In genomic region chr11:115099241-115099840, GRCm38 (mm10) we compare ENCODE assay signal across 22 mouse cellular contexts. TPM values are rescaled to one million over a fixed set of nuclear protein-coding genes. Genes with fewer than 3 reads are reported as not detected.
A peak's percentile ranks its signal among the peaks of the same experiment; 100 is the strongest.
DNase-seq lines count a peak whose midpoint lies in the region; ATAC-seq and TF ChIP-seq lines count a peak whose summit lies in the region.
"Had no signal": no experiment of that assay in that cellular context is flagged by ENCODE, and none has a peak within 500 bp of the region (broad histone marks: within the 10 kb centered on the region; RNA-seq: fewer than 3 reads in every experiment).

No protein-coding gene starts in this region.

- no peaks in the 10 kb centered on the region for H3K27me3 ChIP-seq in limb, embryonic 11.5 days (ENCODE audit: control insufficient read depth, insufficient read depth, low read length)
- no peaks in the 10 kb centered on the region for H3K27me3 ChIP-seq in liver, embryonic 11.5 days (replicated peaks; ENCODE audit: control insufficient read depth, insufficient read depth, low read length)
- H3K27me3 ChIP-seq: forebrain, embryonic 13.5 days; hindbrain, embryonic 15.5 days; liver, embryonic 12.5 days; lung, embryonic 15.5 days; stomach, embryonic 15.5 days had no signal

- H3K27ac ChIP-seq in gastrocnemius, adult 2 months, result peak overlapping the region; percentile 31; the same call in 1 of the 2 replicates
- H3K27ac ChIP-seq in limb, embryonic 11.5 days (replicated peaks; ENCODE audit: low read depth, low read length), result no peak overlapping the region
- H3K27ac ChIP-seq in liver, embryonic 11.5 days (ENCODE audit: low read depth, low read length), result no peak overlapping the region
- H3K27ac ChIP-seq: embryonic facial prominence, embryonic 15.5 days; forebrain, embryonic 13.5 days; hindbrain, embryonic 15.5 days; liver, embryonic 12.5 days; lung, embryonic 15.5 days; stomach, embryonic 15.5 days had no signal

- no peaks in the 10 kb centered on the region for H3K36me3 ChIP-seq in limb, embryonic 11.5 days (ENCODE audit: control insufficient read depth, insufficient read depth, low read length)
- H3K36me3 ChIP-seq in liver, embryonic 11.5 days (ENCODE audit: control insufficient read depth, insufficient read depth, low read length), result no peaks in the 10 kb centered on the region
- H3K36me3 ChIP-seq: embryonic facial prominence, embryonic 15.5 days; hindbrain, embryonic 15.5 days; liver, embryonic 12.5 days; lung, embryonic 15.5 days; stomach, embryonic 15.5 days had no signal

- H3K4me3 ChIP-seq in gastrocnemius, adult 2 months, result no peak overlapping the region
- H3K4me3 ChIP-seq in limb, embryonic 11.5 days (ENCODE audit: low read depth, low read length), result no peak overlapping the region
- H3K4me3 ChIP-seq in liver, embryonic 11.5 days (ENCODE audit: low read depth, low read length), result no peak overlapping the region
- H3K4me3 ChIP-seq: embryonic facial prominence, embryonic 15.5 days; forebrain, embryonic 13.5 days; hindbrain, embryonic 15.5 days; liver, embryonic 12.5 days; lung, embryonic 15.5 days; stomach, embryonic 15.5 days had no signal

- intact Hi-C loops in gastrocnemius, adult 2 months (cut with DNase I), result no loop called here

- H3K9me3 ChIP-seq in limb, embryonic 11.5 days (ENCODE audit: control insufficient read depth, low read length), result no peaks in the 10 kb centered on the region
- no peaks in the 10 kb centered on the region for H3K9me3 ChIP-seq in liver, embryonic 11.5 days (ENCODE audit: control insufficient read depth, low read length)
- H3K9me3 ChIP-seq: embryonic facial prominence, embryonic 15.5 days; forebrain, embryonic 13.5 days; hindbrain, embryonic 15.5 days; liver, embryonic 12.5 days; lung, embryonic 15.5 days; stomach, embryonic 15.5 days had no signal

- H3K4me2 ChIP-seq in limb, embryonic 11.5 days (ENCODE audit: low read depth, severe bottlenecking), result peak overlapping the region; percentile 17
- H3K4me2 ChIP-seq in liver, embryonic 11.5 days, result no peak overlapping the region
- H3K4me2 ChIP-seq: embryonic facial prominence, embryonic 15.5 days; forebrain, embryonic 13.5 days; hindbrain, embryonic 15.5 days; liver, embryonic 12.5 days; lung, embryonic 15.5 days; stomach, embryonic 15.5 days had no signal

- H3K9ac ChIP-seq in limb, embryonic 11.5 days (ENCODE audit: low read length), result no peak overlapping the region
- H3K9ac ChIP-seq in liver, embryonic 11.5 days (ENCODE audit: low read depth, low read length), result no peak overlapping the region
- H3K9ac ChIP-seq: embryonic facial prominence, embryonic 15.5 days; forebrain, embryonic 13.5 days; hindbrain, embryonic 15.5 days; liver, embryonic 12.5 days; lung, embryonic 15.5 days; stomach, embryonic 15.5 days had no signal

- no peak for TF ChIP-seq CTCF in gastrocnemius, adult 2 months (IDR thresholded peaks at IDR 0.05)

- ATAC-seq in limb, embryonic 11.5 days (ENCODE audit: insufficient number of reproducible peaks, low FRiP score, low TSS enrichment, low read depth), result no peak
- ATAC-seq in liver, embryonic 11.5 days (replicated peaks; ENCODE audit: low FRiP score), result no peak
- ATAC-seq: forebrain, embryonic 13.5 days; liver, embryonic 12.5 days had no signal

- H3K4me1 ChIP-seq in limb, embryonic 11.5 days (ENCODE audit: control insufficient read depth, insufficient read depth, low read length), result peaks cover 33% of the 10 kb centered on the region
- H3K4me1 ChIP-seq in liver, embryonic 11.5 days (replicated peaks; ENCODE audit: control insufficient read depth, insufficient read depth, low read length), result no peaks in the 10 kb centered on the region
- H3K4me1 ChIP-seq: forebrain, embryonic 13.5 days; hindbrain, embryonic 15.5 days; liver, embryonic 12.5 days; lung, embryonic 15.5 days; stomach, embryonic 15.5 days had no signal

- DNase-seq in gastrocnemius, adult 2 months, result no peak
- DNase-seq in gastrocnemius, postnatal 10 days, result no peak
- peak; percentile 86 for DNase-seq in A20 (ENCODE audit: low read depth, low spot score)
- peak; percentile 83 for DNase-seq in embryo, embryonic 10 days (ENCODE audit: low spot score)
- peak; percentile 76 for DNase-seq in limb, embryonic 11.5 days (ENCODE audit: low spot score)
- DNase-seq in heart, adult 11 months, result no peak
- no peak for DNase-seq in liver, embryonic 11.5 days (ENCODE audit: low spot score)
- no peak for DNase-seq in frontal cortex, postnatal 25 days (ENCODE audit: low spot score in 2 of 2)
- DNase-seq: adrenal gland, postnatal 10 days; thymus, postnatal 25 days had no signal

- 18% methylated on average over 16 of the region's 16 CpGs for WGBS in limb, embryonic 11.5 days
- 48% methylated on average over 16 of the region's 16 CpGs for WGBS in liver, embryonic 11.5 days

RNA-seq across cellular contexts. Expression of gene Rab37, which starts 8.1 kb away (rescaled TPM):
- total RNA-seq in gastrocnemius, adult 2 months (2021), result under 1 TPM; 0.17 to 0.36 TPM
- under 1 TPM; 0.21 to 0.77 TPM for total RNA-seq in gastrocnemius, postnatal 10 days (2021)
- 1.1 and 1.2 TPM in 2 replicates for polyA plus RNA-seq in limb, embryonic 11.5 days (2014; fragmentation: Nextera tagmentation; extraction: Ambion mirVana)
- 6.3 and 7.9 TPM in 2 replicates for polyA plus RNA-seq in liver, embryonic 11.5 days (2014; fragmentation: Nextera tagmentation; extraction: Ambion mirVana)

RNA-seq across cellular contexts. Expression of gene Cd300lf, which starts 34.5 kb away (rescaled TPM):
- under 1 TPM in 1 of 2 experiments, not detected in 1; 0.31 TPM for total RNA-seq in gastrocnemius, adult 2 months (2021)
- total RNA-seq in gastrocnemius, postnatal 10 days (2021), result under 1 TPM in 1 of 2 experiments, not detected in 1; 0.34 TPM
- polyA plus RNA-seq in limb, embryonic 11.5 days (2014; fragmentation: Nextera tagmentation; extraction: Ambion mirVana), result 0.19 TPM in 1 of 2 replicates, not detected in the other
- polyA plus RNA-seq in liver, embryonic 11.5 days (2014; fragmentation: Nextera tagmentation; extraction: Ambion mirVana), result 0.63 and 0.86 TPM in 2 replicates
- total RNA-seq: gastrocnemius, postnatal 14 days had no signal
- polyA plus RNA-seq: C2C12; forebrain, embryonic 13.5 days had no signal

RNA-seq across cellular contexts. Expression of gene Cd300e, which starts 37.4 kb away (rescaled TPM):
- total RNA-seq in gastrocnemius, adult 2 months (2021), result not detected
- total RNA-seq in gastrocnemius, postnatal 10 days (2021), result not detected
- polyA plus RNA-seq in limb, embryonic 11.5 days (2014; fragmentation: Nextera tagmentation; extraction: Ambion mirVana), result not detected in 2 replicates
- polyA plus RNA-seq in liver, embryonic 11.5 days (2014; fragmentation: Nextera tagmentation; extraction: Ambion mirVana), result 0.33 and 0.56 TPM in 2 replicates
- total RNA-seq: gastrocnemius, postnatal 14 days; left cerebral cortex, postnatal 14 days; megakaryocyte-erythroid progenitor cell, adult 5-6 weeks; MEL had no signal
- polyA plus RNA-seq: C2C12; forebrain, embryonic 13.5 days; hindbrain, embryonic 15.5 days; kidney, embryonic 14.5 days had no signal

RNA-seq across cellular contexts. Expression of gene Cd300ld3, which starts 51.1 kb away (rescaled TPM):
- total RNA-seq in gastrocnemius, adult 2 months (2021), result 1 to 10 TPM in 1 of 2 experiments, not detected in 1; 2.0 TPM
- total RNA-seq in gastrocnemius, postnatal 10 days (2021), result 1 to 10 TPM; 2.4 to 3.7 TPM
- polyA plus RNA-seq in limb, embryonic 11.5 days (2014; fragmentation: Nextera tagmentation; extraction: Ambion mirVana), result not detected in 2 replicates
- polyA plus RNA-seq in liver, embryonic 11.5 days (2014; fragmentation: Nextera tagmentation; extraction: Ambion mirVana), result not detected in 2 replicates
- total RNA-seq: left cerebral cortex, postnatal 14 days; MEL had no signal
- polyA plus RNA-seq: C2C12; embryonic facial prominence, embryonic 15.5 days; forebrain, embryonic 13.5 days; hindbrain, embryonic 15.5 days; kidney, embryonic 14.5 days; lung, embryonic 15.5 days; stomach, embryonic 15.5 days had no signal

Comparison
In these comparisons a context has a peak if more than half of its experiments do, and no peak if none do; other contexts are left out.
1. DNase-seq: peak in A20 (single experiment), embryo, embryonic 10 days (single experiment) and limb, embryonic 11.5 days (single experiment); none in gastrocnemius, adult 2 months (single experiment), gastrocnemius, postnatal 10 days (single experiment), heart, adult 11 months (single experiment), liver, embryonic 11.5 days (single experiment) and frontal cortex, postnatal 25 days (0 of 2).